Mouse (Mus musculus): ENCODE results near the gene Lmo7.

Lmo7 gene

GRCm38 (mm10) chr14:101964381-101964780 is 234.6 kb downstream of the Lmo7 start:
- DNase-seq, result no peak

- DNase-seq, result no peak
Measured at GRCm38 (mm10) chr14:101964956-101965355, 235.2 kb downstream of the Lmo7 start.

- DNase-seq, result no peak
Measured at GRCm38 (mm10) chr14:101972764-101973163, 243.0 kb downstream of the Lmo7 start.

GRCm38 (mm10) chr14:101973171-101973570 is 243.4 kb downstream of the Lmo7 start:
- DNase-seq, result no peak

- no peak for DNase-seq
Measured at GRCm38 (mm10) chr14:101976021-101976685, 246.4 kb downstream of the Lmo7 start.
